Mouse (Mus musculus) layer of hippocampus, adult 11-12 months (tissue): ENCODE data around the gene Gm6169.
"Not testable (repeated sequence)": the region's sequence is repeated elsewhere in the genome, so short reads cannot be mapped to it uniquely, and the experiment has no call there.

Experiments
- DNase-seq: peaks from one replicate; pipeline ENCODE4 v3.0.0; 2022; ENCODE audit warnings: low spot score

The Gm6169 gene

GRCm38 (mm10) chr13:97099187-97099852 lies at the start of gene Gm6169:
TSS of gene Gm6169 (minus strand) at chr13:97099237.
- DNase-seq, result peak; percentile 81

GRCm38 (mm10) chr13:97145834-97146233 lies 46.8 kb upstream of the Gm6169 start:
- no peak for DNase-seq

DNA sequence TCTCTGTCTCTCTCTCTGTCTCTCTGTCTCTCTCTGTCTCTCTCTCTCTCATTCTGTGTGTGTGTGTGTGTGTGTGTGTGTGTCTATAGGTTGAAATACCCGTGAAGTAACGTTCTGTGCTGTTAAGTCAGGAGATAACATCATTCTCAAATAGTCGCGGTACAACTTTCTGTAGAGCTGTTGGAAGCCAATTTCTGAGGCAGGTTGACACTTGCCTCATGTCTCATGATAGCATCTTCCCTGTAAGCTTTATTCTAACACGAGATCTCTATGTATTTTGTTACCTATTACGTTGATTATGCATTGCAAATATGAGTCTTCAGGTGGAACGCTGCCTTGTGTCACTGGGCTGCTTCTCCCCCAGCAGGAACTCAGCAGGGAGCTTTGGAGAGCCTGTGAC lies 43.3 kb upstream of the Gm6169 start:
- no peak for DNase-seq

DNA sequence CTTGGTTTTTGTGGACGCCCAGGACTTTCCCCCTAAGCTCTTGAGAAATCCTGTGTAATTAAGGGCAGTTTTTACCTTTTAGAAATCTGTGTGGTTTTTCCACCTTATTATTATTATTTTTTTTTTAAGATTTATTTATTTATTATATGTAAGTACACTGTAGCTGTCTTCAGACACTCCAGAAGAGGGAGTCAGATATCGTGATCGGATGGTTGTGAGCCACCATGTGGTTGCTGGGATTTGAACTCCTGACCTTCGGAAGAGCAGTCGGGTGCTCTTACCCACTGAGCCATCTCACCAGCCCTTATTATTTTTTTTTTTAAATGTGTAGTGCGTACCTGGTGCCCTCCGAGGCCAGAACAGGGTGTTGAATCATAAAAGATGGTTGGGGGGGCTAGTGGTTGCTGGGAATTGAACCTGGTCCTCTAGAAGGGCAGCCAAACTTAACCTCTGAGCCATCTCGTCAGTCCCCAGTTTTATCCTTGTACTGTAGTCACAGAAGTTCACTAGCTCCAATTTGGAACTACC lies 39.4 kb upstream of the Gm6169 start:
- DNase-seq, result not testable (repeated sequence)

DNA sequence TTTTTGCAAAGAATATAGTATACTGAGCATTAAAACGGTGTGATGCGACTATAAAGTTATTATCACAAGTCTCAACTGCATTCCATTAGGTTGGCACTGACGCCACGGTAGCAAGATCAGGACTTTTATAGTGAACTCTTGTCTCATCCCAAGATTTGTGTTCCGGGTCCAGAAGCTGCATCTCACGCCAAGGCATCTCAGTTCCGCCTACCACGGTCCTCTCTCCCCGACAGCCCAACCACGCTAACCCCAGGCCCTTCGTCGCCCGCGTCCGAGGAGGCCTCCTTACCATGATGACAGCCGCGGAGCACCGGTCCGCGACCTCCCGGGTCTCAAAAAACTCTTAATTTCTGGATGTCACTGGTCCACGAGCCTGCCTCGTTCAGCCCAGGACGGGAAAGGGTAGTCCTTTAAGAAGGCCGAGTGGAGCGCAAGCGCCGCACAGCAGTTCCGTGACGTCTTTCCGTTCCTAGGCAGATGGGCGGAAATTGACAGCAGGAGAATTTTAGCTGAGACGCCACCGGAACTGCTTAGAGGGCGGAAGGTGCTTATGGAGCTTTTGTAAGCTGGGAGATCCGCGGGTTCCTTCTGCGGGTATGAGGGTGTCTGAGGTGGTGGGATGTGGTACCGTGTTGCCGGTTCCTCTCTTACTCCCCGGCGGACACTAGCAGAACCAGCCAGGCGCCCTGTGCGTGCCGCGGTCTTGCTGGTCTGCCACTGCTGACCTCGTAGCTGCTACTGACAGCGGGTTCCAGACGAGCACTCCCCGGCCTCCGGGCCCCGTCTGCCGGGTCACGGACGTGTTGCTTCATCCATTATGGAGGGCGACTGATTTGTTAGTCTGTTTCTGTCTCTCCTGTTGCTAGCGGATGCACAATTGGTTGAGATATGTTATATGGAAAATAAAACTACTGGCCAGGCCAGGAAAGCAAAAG lies 38.7 kb upstream of the Gm6169 start, which contains the start of the genes Gfm2 and Nsa2:
Gfm2 (plus strand) TSS at position 472 of the 935 bp plus-strand sequence.
Nsa2 (minus strand) TSS at position 472 of the 935 bp plus-strand sequence.
- DNase-seq, result peak; percentile 91

DNA sequence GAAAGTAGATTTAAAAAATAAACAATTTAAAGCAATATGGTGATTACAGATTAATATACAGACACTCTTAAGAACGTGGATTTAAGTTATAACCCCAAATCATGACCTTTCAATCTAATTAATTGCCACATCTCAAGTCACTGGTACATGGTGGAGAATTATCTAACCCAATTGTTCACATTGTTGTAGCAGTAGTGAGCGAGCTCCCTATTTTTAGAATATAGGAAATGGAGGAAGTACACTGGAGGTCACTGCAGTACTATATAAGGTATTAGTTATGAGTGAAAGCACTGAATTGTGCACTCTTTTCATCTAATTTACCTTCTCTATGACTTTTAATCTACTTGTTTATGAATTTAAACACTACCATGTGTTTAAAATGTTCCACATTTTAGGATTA lies 31.4 kb upstream of the Gm6169 start:
- not testable (repeated sequence) for DNase-seq

- not testable (repeated sequence) for DNase-seq
Measured at GRCm38 (mm10) chr13:97129654-97130053, 30.6 kb upstream of the Gm6169 start.

- no peak for DNase-seq
Measured at GRCm38 (mm10) chr13:97121341-97121740, 22.3 kb upstream of the Gm6169 start.

DNA sequence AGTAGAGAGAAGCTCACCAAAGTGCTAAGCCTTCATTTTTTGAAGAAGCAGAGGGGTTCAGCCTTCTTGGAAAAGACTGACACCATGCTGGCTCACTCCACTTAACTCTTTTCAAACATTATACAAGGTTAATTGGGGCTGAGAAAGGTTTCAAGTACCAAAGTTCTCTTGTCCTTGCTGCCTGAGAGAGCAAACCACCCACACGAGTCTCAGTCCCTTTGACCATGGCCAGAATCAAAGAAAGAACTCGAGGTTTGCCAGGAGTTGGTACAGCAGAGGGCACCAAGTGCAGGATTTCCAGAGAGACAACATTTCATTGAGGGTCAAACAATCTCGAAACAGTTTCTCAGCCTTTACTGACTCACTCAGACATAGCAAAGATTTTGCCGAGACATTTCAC lies 10.0 kb upstream of the Gm6169 start:
- DNase-seq, result no peak

GRCm38 (mm10) chr13:97107721-97108120 lies 8.7 kb upstream of the Gm6169 start:
- not testable (repeated sequence) for DNase-seq

GRCm38 (mm10) chr13:97104996-97105395 lies 6.0 kb upstream of the Gm6169 start:
- peak; percentile 23 for DNase-seq

DNA sequence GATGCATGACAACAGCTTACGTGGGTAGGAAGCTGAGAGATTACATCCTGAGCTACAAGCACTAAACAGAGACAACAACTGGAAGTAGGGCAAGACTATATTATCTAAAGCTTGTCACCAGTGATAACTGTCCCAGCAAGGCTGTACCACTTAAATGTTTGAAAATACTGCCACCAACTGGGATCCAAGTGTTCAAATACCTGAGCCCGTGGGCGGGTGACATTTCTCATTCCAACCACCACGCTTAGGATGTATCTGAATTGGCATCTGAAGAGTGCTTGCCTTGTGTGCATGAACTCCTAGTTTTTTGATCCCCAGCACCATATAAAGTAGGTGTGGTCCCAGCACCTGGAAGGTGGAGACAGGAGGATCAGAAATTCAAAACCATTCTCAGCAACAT lies 3.3 kb downstream of the Gm6169 start:
- no peak for DNase-seq

GRCm38 (mm10) chr13:97088183-97088582 lies 10.9 kb downstream of the Gm6169 start:
- DNase-seq, result no peak

DNA sequence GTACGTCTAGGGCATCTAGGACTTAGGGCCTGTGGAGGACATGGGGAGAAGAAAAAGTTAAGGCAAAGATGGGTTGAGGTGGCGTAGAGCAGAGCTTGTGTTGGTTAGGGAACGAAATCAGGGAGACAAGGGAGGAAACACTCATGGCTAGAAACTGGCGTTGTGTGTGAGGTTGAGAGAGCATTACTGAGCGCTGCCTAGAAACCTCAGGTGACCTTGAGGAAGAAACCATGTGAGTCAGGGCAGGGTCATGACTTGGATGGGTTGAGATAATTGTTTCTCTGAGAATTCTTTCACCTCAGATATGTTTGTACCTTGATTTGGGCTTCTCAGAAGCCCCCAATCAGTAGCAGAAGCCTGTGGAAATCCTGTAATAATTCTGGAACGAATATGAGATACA lies 11.6 kb downstream of the Gm6169 start:
- DNase-seq, result no peak

DNA sequence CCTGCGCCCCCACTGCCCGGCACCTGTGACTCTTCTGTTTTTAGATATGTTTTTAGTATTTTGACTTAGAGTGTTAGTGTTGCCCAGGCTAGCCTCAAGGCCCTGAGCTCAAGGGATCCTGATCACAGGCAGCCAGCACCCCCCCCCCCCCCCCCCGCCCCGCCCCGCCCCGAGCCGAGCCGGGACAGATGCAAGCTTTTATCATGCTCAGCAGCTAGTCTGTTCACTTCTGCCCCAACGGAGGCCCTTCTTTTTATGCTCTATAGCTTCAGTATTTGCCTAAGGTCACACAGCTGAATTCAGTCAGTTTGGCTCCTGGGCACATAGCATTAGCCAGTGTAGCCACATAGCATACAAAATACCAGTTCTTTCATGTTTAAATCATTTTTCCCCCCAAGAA lies 12.7 kb downstream of the Gm6169 start:
- no peak for DNase-seq

DNA sequence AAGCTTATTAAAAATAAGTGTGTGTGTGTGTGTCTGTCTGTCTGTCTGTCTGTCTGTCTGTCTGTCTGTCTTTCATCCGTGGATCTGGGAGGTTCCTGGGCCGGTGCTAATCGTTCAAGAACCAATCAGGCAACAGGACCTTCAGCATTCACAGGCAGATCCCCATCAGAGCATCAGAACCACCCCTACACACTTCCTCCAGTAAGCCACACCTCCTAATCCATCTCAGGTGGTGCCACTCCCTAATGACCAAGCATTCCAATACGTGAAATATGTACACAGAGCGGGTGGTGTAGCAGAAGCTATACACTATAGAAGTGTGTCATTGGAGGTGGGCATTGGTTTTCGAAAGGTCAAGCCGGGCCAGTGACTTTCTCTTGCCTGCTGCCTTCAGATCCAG lies 16.6 kb downstream of the Gm6169 start:
- no peak for DNase-seq

- no peak for DNase-seq
Measured at GRCm38 (mm10) chr13:97080615-97081014, 18.4 kb downstream of the Gm6169 start.

DNA sequence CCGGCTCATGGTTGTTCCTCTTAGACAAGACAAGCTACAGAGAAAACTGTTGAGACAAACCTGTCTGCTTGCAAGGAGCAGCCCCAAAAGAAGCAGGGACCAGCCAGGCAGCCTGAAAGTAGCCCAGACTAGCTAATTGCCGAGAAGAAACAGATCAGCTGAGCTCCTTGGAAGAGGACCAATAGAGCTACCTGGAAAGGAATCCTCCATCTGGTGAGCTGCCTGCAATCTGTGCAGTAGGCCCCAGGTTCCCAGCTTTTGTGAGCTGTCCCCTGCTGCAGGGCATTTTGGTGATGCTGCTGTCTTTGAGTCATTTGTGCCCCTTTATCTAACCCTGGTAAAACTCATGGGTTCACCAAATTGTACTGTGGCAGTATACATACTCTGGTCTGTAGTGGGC lies 18.8 kb downstream of the Gm6169 start:
- no peak for DNase-seq

GRCm38 (mm10) chr13:97077556-97077955 lies 21.5 kb downstream of the Gm6169 start:
- no peak for DNase-seq

DNA sequence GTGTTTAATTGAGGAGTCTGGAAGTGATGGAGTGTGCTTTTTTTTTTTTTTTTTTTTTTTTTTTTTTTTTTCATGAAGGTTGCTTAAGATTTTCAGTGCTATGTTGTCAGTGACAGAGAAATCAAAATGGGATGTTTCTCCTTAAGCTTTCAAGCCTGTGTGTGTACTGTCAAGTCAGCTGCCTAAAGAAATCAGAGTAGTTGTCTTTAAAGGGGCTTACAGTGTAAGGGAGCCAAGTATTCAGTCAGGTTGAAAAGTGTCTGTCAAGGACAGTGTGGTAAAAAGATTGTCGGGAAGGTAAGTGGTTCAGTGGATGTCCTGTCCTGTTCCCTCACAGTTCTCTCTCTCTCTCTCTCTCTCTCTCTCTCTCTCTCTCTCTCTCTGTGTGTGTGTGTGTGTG lies 25.5 kb downstream of the Gm6169 start:
- DNase-seq, result no peak

GRCm38 (mm10) chr13:97071626-97072241 lies 27.3 kb downstream of the Gm6169 start:
- peak; percentile 28 for DNase-seq

DNA sequence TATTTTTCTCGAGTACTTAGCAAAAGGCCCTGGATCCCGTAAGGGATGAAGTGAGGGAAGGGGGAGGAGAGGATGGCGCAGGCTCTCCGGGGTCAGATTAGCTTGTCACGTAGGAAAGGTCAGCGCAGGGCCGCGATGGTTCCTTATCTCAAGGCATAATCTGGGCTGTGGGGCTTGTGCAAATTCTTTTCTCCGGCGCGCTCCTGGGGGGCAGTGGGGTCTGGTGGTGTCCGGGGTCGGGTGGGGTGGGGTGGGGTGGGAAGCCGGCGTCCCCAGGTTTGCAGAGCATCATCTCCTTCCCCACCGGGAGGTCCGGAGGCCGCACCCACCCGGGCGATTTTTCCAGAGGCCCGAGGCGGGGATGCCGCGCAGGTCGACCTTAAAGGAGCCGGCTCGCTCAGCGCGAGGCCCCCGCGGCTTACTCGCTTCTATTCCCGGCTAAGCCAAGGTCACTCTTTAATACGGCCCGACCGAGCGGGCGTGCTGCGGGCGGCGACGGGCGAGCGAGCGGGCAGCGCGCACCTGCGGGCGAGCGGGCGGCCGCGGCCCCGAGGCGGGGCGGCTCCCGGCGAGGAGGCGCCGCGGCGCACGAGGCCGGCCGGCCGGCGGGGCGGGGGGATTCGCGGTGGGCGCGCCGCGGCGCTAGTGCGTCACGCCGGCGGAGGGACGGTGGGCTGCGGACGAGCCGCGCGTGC lies 28.0 kb downstream of the Gm6169 start:
- no peak for DNase-seq
